Mouse (Mus musculus): ENCODE measurements around the gene Ccdc47. TPM values are rescaled to one million over a fixed set of nuclear protein-coding genes. Genes with fewer than 3 reads are reported as not detected.

Gene Ccdc47
- polyA plus RNA-seq, 1 experiment: 80.1 TPM

DNA sequence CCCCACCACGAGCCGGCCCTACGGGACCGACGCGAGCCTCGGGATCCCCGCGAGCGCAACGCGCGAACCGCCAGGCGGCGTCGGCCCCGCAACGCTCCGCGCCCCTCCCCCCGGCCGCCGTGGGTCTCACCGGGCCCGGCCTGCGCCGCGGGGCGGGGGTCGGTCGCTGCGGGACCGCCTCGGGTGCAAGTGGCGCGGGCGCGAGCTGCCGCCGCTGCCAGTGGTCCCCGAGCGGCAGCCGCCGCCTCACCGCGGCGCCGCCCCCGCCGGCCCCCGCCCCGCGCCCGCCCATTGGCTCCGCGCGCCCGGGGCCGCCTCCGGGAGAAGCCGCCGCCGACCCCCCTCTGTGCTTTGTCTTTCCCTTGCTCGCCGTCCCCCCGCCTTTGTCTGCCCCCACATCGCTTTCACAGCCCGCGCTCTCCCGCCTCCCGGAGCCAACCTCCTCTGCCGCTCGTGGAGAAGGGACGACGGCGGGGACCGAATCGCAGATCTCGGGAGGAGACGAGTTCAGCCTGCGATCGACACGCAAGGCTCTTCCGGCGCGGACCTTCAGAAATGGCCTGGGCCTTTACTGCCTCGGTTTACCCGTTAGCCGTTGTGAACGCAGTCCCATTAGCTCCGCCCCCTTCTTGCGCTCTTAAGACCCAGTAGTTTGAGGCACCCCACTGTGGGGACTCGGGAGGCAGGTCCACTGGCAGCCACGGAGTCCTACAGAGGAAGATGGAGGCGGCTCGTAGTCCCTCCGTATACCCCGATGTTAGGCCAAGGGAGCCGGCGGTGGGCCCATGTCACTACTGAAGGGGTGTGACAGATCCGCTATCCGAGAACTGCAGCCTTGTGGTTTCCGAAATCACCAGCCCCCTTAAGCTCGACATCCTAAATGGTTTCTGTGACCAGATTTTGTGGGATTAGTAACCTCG, 56.0 kb downstream of the Ccdc47 start:
- H3K27ac ChIP-seq (replicated peaks; ENCODE audit: low read depth, low read length): peak overlapping the region; percentile 76
- H3K4me1 ChIP-seq (ENCODE audit: control insufficient read depth, insufficient read depth, insufficient read length, low read length): peaks cover 18% of the 10 kb centered on the region
- H3K4me3 ChIP-seq (ENCODE audit: insufficient read depth, low read depth, low read length): peak overlapping the region; percentile 67

DNA sequence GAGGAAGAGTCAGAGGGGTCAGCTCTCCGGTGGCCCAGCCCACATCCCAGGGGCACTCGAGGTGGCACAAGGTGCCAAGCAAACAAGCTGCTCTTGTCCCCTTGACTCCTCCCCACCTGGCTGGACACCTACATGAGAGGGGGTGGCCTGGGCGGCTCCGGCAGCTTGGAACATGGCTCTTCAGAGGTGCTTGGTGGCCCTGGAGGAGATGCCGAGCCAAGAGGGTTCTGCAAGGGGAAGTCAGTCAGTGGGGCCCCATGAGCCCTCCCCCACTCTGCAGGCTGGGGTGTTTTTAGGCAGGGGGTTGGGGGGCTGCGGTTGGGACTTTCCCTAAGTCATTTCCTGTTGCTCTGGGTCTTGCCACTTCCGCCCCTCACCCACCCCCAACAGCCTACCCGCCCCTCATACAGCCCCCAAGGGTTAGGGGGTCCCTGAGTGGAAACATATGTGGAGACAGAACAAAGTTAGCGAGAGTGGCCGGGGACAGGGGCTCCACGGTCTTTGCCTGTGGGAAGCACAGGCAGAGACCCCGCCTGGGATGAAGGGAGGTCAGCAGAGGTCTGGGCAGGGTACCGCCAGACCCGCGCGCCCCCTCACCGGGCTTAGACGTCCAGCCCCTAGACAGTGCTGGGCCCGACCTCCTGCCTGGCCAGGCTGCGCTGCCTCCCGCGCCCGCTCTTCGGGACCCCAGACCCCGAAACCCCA, 56.8 kb downstream of the Ccdc47 start:
- H3K27ac ChIP-seq (replicated peaks; ENCODE audit: low read depth, low read length): peak overlapping the region; percentile 26; the same call in 1 of the 2 replicates
- H3K4me1 ChIP-seq (ENCODE audit: control insufficient read depth, insufficient read depth, insufficient read length, low read length): peaks cover 14% of the 10 kb centered on the region
- peak overlapping the region; percentile 67 for H3K4me3 ChIP-seq (ENCODE audit: insufficient read depth, low read depth, low read length)

DNA sequence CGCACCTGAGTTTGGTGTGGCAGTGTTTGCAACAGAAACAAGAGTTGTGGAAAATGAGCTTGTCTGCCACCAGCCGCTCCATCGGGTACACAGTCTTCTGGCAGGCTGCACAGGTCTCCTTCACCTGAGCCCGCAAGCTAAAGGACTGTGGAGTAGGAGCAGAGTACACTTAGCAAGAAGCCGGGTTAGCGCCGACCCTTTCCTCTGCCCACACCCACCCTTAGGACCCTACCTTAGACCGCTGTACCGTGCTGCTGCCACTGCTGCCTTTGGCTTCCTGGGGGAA, 57.3 kb downstream of the Ccdc47 start:
- no peak overlapping the region for H3K27ac ChIP-seq (replicated peaks; ENCODE audit: low read depth, low read length)
- H3K4me1 ChIP-seq (ENCODE audit: control insufficient read depth, insufficient read depth, insufficient read length, low read length): peaks cover 10% of the 10 kb centered on the region
- H3K4me3 ChIP-seq (ENCODE audit: insufficient read depth, low read depth, low read length): peak overlapping the region; percentile 67

DNA sequence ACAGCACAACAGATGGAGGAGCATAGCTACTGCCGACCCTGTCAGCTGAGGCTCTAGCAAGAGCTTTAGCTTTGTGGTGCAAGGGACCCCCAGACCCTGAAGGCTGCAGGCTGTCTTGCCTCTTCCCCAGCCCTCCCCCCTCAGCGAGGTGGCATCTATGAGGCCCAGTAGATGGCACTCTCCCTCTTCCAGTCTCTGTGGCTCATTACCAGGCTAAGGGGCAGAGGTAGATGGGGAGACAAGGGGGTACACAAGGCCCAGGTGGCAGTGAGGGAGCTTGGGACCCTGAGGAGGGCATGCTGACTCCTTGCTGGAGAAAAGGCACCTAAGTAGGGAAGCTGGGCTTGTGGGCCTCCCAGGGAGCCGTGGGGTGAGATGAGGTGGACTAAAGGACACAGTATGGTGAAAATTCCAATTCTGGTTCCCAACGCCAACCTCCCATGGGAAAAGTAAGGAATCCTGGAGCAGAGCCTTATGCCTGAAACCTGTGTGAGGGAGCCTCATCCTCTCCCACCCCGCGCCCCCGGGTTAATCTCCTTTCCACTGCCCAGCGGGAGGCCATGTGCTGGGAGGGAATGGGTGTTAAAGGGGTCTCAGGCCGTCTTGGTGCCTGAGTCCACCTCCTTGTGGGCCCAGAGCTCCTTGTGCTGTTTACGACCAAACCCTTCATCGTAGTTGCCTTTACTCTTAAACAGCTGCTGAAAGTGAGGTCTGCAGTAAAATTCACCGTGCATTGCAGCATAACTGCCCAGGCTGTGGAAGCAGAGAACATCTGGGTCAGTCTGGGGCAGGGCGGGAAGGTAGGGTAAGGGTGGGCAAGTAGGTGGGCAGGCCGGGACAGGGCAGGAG, 57.8 kb downstream of the Ccdc47 start:
- peak overlapping the region; percentile 4; the same call in 1 of the 2 replicates for H3K27ac ChIP-seq (replicated peaks; ENCODE audit: low read depth, low read length)
- H3K4me3 ChIP-seq (ENCODE audit: insufficient read depth, low read depth, low read length): peak overlapping the region; percentile 67
- H3K4me1 ChIP-seq (ENCODE audit: control insufficient read depth, insufficient read depth, insufficient read length, low read length): peaks cover 7% of the 10 kb centered on the region

GRCm38 (mm10) chr11:106157154-106157553, 59.0 kb downstream of the Ccdc47 start:
- no peak overlapping the region for H3K27ac ChIP-seq (replicated peaks; ENCODE audit: low read depth, low read length)
- H3K4me1 ChIP-seq (ENCODE audit: control insufficient read depth, insufficient read depth, insufficient read length, low read length): peaks cover 5% of the 10 kb centered on the region; the same call in 1 of the 2 replicates
- no peak overlapping the region for H3K4me3 ChIP-seq (ENCODE audit: insufficient read depth, low read depth, low read length)

DNA sequence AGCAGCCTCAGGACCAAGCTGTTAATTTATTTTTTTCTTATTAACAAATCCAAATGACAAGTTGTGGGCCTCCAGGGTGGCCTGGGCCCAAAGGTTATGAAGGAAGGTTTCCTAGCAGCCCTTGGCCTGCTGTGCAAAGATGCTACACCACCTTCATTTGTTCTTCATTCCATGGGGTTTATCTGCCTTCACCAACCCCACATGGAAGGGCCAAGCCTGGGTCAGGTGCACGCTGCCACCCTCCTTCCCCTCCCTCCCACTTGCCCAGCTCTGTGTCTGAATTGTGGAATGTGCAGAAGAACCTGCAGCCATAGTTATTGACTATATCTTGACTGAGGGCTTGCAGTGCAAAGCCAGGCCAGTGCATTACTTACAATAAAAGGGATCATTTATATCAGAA, 59.9 kb downstream of the Ccdc47 start:
- no peak overlapping the region for H3K4me3 ChIP-seq (ENCODE audit: insufficient read depth, low read depth, low read length)
- peaks cover 5% of the 10 kb centered on the region; the same call in 1 of the 2 replicates for H3K4me1 ChIP-seq (ENCODE audit: control insufficient read depth, insufficient read depth, insufficient read length, low read length)
- no peak overlapping the region for H3K27ac ChIP-seq (replicated peaks; ENCODE audit: low read depth, low read length)

- Histone ChIP-seq H3K27ac (replicated peaks; ENCODE audit: low read depth, low read length) (no peak overlapping the region), H3K4me3 (ENCODE audit: insufficient read depth, low read depth, low read length) (no peak overlapping the region), H3K4me1 (ENCODE audit: control insufficient read depth, insufficient read depth, insufficient read length, low read length) (peaks cover 5% of the 10 kb centered on the region; the same call in 1 of the 2 replicates)
These were observed 60.4 kb downstream of the Ccdc47 start for GRCm38 (mm10) chr11:106155761-106156160.

GRCm38 (mm10) chr11:106154770-106155169, 61.4 kb downstream of the Ccdc47 start:
- no peak overlapping the region for H3K27ac ChIP-seq (replicated peaks; ENCODE audit: low read depth, low read length)
- peaks cover 5% of the 10 kb centered on the region; the same call in 1 of the 2 replicates for H3K4me1 ChIP-seq (ENCODE audit: control insufficient read depth, insufficient read depth, insufficient read length, low read length)
- no peak overlapping the region for H3K4me3 ChIP-seq (ENCODE audit: insufficient read depth, low read depth, low read length)

GRCm38 (mm10) chr11:106154091-106154490, 62.1 kb downstream of the Ccdc47 start:
- Histone ChIP-seq H3K4me3 (ENCODE audit: insufficient read depth, low read depth, low read length) (no peak overlapping the region), H3K27ac (replicated peaks; ENCODE audit: low read depth, low read length) (no peak overlapping the region), H3K4me1 (ENCODE audit: control insufficient read depth, insufficient read depth, insufficient read length, low read length) (peaks cover 3% of the 10 kb centered on the region; the same call in 1 of the 2 replicates)

DNA sequence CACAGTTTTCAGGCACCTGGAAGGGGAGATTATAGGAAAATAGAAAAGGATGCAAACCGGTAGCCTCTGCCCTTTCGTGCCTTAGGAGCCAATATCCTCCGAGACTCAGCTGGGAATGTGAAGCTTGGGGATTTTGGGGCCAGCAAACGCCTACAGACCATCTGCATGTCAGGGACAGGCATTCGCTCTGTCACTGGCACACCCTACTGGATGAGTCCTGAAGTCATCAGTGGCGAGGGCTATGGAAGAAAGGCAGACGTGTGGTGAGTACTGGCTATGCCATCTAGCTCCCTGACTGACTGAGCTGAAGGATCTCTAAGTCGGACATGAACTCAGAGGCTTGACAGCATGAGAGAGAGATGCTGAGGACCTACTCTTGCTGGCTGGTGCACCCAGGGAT, 64.0 kb downstream of the Ccdc47 start:
- peaks cover under 1% of the 10 kb centered on the region; the same call in 1 of the 2 replicates for H3K4me1 ChIP-seq (ENCODE audit: control insufficient read depth, insufficient read depth, insufficient read length, low read length)
- H3K4me3 ChIP-seq (ENCODE audit: insufficient read depth, low read depth, low read length): no peak overlapping the region
- H3K27ac ChIP-seq (replicated peaks; ENCODE audit: low read depth, low read length): no peak overlapping the region

DNA sequence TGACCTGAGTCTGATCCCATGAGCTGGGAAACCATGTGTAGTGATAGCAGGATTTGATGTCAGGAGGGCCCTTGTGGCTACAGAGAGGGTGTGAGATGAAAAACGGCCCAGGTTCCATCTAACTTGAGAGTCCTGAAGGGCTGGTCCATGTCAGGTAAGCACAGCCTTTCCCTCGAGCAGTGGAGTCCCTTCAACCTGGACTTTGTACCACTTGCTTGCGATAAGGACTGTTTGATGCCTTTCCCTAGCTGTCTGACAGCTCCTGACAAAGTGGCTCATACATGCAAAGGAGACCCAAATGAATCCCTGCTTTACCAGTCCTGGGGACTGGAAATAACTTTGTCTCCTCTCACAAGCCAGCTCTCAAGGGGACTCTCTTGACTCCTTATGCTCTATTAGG, 64.9 kb downstream of the Ccdc47 start:
- no peaks in the 10 kb centered on the region for H3K4me1 ChIP-seq (ENCODE audit: control insufficient read depth, insufficient read depth, insufficient read length, low read length)
- no peak overlapping the region for H3K4me3 ChIP-seq (ENCODE audit: insufficient read depth, low read depth, low read length)
- no peak overlapping the region for H3K27ac ChIP-seq (replicated peaks; ENCODE audit: low read depth, low read length)

Other genes starting within 250 kb of the Ccdc47 start
- gene Ace, start 248.4 kb downstream of the Ccdc47 start, polyA plus RNA-seq (2012; ENCODE audit: insufficient read depth, insufficient read length, missing spikeins): 13.6 and 14.6 TPM in 2 replicates
- not detected in 2 replicates for gene Ace3, start 221.7 kb downstream of the Ccdc47 start, polyA plus RNA-seq (2012; ENCODE audit: insufficient read depth, insufficient read length, missing spikeins)
- gene Kcnh6, start 208.2 kb downstream of the Ccdc47 start, polyA plus RNA-seq (2012; ENCODE audit: insufficient read depth, insufficient read length, missing spikeins): not detected in 2 replicates
- 8.4 and 10.1 TPM in 2 replicates for gene Dcaf7, start 179.5 kb downstream of the Ccdc47 start, polyA plus RNA-seq (2012; ENCODE audit: insufficient read depth, insufficient read length, missing spikeins)
- gene Taco1, start 150.3 kb downstream of the Ccdc47 start, polyA plus RNA-seq (2012; ENCODE audit: insufficient read depth, insufficient read length, missing spikeins): 48.4 and 53.8 TPM in 2 replicates
- gene Map3k3, start 131.7 kb downstream of the Ccdc47 start, polyA plus RNA-seq (2012; ENCODE audit: insufficient read depth, insufficient read length, missing spikeins): 8.8 and 10.1 TPM in 2 replicates
- gene Gm10840, start 55.5 kb downstream of the Ccdc47 start, polyA plus RNA-seq (2012; ENCODE audit: insufficient read depth, insufficient read length, missing spikeins): not detected in 2 replicates
- 3.4 and 6.1 TPM in 2 replicates for gene Limd2, start 55.5 kb downstream of the Ccdc47 start, polyA plus RNA-seq (2012; ENCODE audit: insufficient read depth, insufficient read length, missing spikeins)
- gene Strada, start 14.2 kb downstream of the Ccdc47 start, polyA plus RNA-seq (2012; ENCODE audit: insufficient read depth, insufficient read length, missing spikeins): 9.3 and 9.8 TPM in 2 replicates
- gene Ddx42, start 582 bp upstream of the Ccdc47 start, polyA plus RNA-seq (2012; ENCODE audit: insufficient read depth, insufficient read length, missing spikeins): 18.9 and 22.2 TPM in 2 replicates
- 14.1 and 15.6 TPM in 2 replicates for gene Ftsj3, start 39.7 kb upstream of the Ccdc47 start, polyA plus RNA-seq (2012; ENCODE audit: insufficient read depth, insufficient read length, missing spikeins)
- gene Psmc5, start 39.8 kb upstream of the Ccdc47 start, polyA plus RNA-seq (2012; ENCODE audit: insufficient read depth, insufficient read length, missing spikeins): 111 and 116 TPM in 2 replicates
- 18.7 and 22.3 TPM in 2 replicates for gene Smarcd2, start 56.6 kb upstream of the Ccdc47 start, polyA plus RNA-seq (2012; ENCODE audit: insufficient read depth, insufficient read length, missing spikeins)
- 0.44 TPM in 1 of 2 replicates, not detected in the other for gene Tcam1, start 60.3 kb upstream of the Ccdc47 start, polyA plus RNA-seq (2012; ENCODE audit: insufficient read depth, insufficient read length, missing spikeins)
- gene Gh, start 85.5 kb upstream of the Ccdc47 start, polyA plus RNA-seq (2012; ENCODE audit: insufficient read depth, insufficient read length, missing spikeins): not detected in 2 replicates
- 1.7 and 1.9 TPM in 2 replicates for gene Cd79b, start 98.4 kb upstream of the Ccdc47 start, polyA plus RNA-seq (2012; ENCODE audit: insufficient read depth, insufficient read length, missing spikeins)
- 1.4 and 2.6 TPM in 2 replicates for gene Scn4a, start 136.9 kb upstream of the Ccdc47 start, polyA plus RNA-seq (2012; ENCODE audit: insufficient read depth, insufficient read length, missing spikeins)
- gene Prr29, start 149.1 kb upstream of the Ccdc47 start, polyA plus RNA-seq (2012; ENCODE audit: insufficient read depth, insufficient read length, missing spikeins): not detected in 2 replicates
- 12.9 and 21.2 TPM in 2 replicates for gene Icam2, start 171.7 kb upstream of the Ccdc47 start, polyA plus RNA-seq (2012; ENCODE audit: insufficient read depth, insufficient read length, missing spikeins)

Data from brown adipose tissue, adult 24 weeks (tissue).